Mouse (Mus musculus): ENCODE data around the gene Pde7b. TPM values are rescaled to one million over a fixed set of nuclear protein-coding genes. Genes with fewer than 3 reads are reported as not detected.

The Pde7b gene
- polyA plus RNA-seq, 1 experiment from 2014 or later, result 1.5 TPM

DNA sequence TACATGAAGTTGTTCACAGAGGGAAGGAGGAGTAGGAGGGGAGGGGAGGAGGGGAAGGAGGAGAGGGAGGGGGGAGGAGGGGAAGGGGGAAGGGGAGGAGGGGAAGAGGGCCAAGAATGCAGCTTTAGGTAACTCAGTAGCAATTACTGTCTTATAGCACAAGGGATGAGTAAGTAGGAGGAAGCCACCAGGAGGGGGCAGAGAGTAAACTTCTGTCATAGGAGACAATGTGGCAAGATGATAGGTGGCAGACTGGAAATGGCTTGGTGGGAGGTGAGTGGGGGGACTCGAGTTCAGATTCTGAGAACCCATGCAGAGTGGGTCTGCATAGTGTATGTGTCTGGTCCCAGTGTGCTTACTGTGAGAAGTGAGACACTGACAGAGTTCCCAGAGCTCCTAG, 234.1 kb downstream of the Pde7b start:
- Histone ChIP-seq H3K4me2 (replicated peaks; ENCODE audit: low read depth) (no peak overlapping the region), H3K9ac (ENCODE audit: low read depth, low read length) (no peak overlapping the region), H3K27ac (ENCODE audit: low read depth, low read length) (no peak overlapping the region), H3K9me3 (ENCODE audit: control insufficient read depth) (no peaks in the 10 kb centered on the region), H3K36me3 (ENCODE audit: control insufficient read depth, insufficient read depth) (no peaks in the 10 kb centered on the region), H3K4me1 (replicated peaks; ENCODE audit: control insufficient read depth, insufficient read depth, low read length) (no peaks in the 10 kb centered on the region; the same call in 1 of the 2 replicates), H3K27me3 (replicated peaks; ENCODE audit: control insufficient read depth, insufficient read depth, low read length) (no peaks in the 10 kb centered on the region), H3K4me3 (ENCODE audit: low read depth, low read length) (no peak overlapping the region)
- peak; percentile 51 for TF ChIP-seq CTCF (IDR thresholded peaks at IDR 0.05; ENCODE audit: low read depth)
- WGBS, result 44% methylated on average over 1 of the region's 1 CpGs
- no peak for ATAC-seq

- H3K36me3 ChIP-seq (ENCODE audit: control insufficient read depth, insufficient read depth), result no peaks in the 10 kb centered on the region
- no peak for ATAC-seq
- H3K27me3 ChIP-seq (replicated peaks; ENCODE audit: control insufficient read depth, insufficient read depth, low read length), result no peaks in the 10 kb centered on the region
- H3K4me3 ChIP-seq (ENCODE audit: low read depth, low read length), result no peak overlapping the region
- 84% methylated on average over 8 of the region's 8 CpGs for WGBS
- no peaks in the 10 kb centered on the region; the same call in 1 of the 2 replicates for H3K4me1 ChIP-seq (replicated peaks; ENCODE audit: control insufficient read depth, insufficient read depth, low read length)
- H3K27ac ChIP-seq (ENCODE audit: low read depth, low read length), result no peak overlapping the region
- H3K4me2 ChIP-seq (replicated peaks; ENCODE audit: low read depth), result no peak overlapping the region
- TF ChIP-seq CTCF (IDR thresholded peaks at IDR 0.05; ENCODE audit: low read depth), result no peak
- no peaks in the 10 kb centered on the region for H3K9me3 ChIP-seq (ENCODE audit: control insufficient read depth)
- H3K9ac ChIP-seq (ENCODE audit: low read depth, low read length), result no peak overlapping the region
Observed at GRCm38 (mm10) chr10:20490281-20490680, 234.6 kb downstream of the Pde7b start.

- H3K9me3 ChIP-seq (ENCODE audit: control insufficient read depth), result no peaks in the 10 kb centered on the region
- no peak overlapping the region for H3K27ac ChIP-seq (ENCODE audit: low read depth, low read length)
- H3K36me3 ChIP-seq (ENCODE audit: control insufficient read depth, insufficient read depth), result no peaks in the 10 kb centered on the region
- no peaks in the 10 kb centered on the region for H3K4me1 ChIP-seq (replicated peaks; ENCODE audit: control insufficient read depth, insufficient read depth, low read length)
- WGBS, result 58% methylated on average over 19 of the region's 19 CpGs
- no peak overlapping the region for H3K9ac ChIP-seq (ENCODE audit: low read depth, low read length)
- no peak for TF ChIP-seq CTCF (IDR thresholded peaks at IDR 0.05; ENCODE audit: low read depth)
- H3K4me2 ChIP-seq (replicated peaks; ENCODE audit: low read depth), result no peak overlapping the region
- H3K4me3 ChIP-seq (ENCODE audit: low read depth, low read length), result no peak overlapping the region
- no peaks in the 10 kb centered on the region for H3K27me3 ChIP-seq (replicated peaks; ENCODE audit: control insufficient read depth, insufficient read depth, low read length)
- no peak for ATAC-seq
Observed at GRCm38 (mm10) chr10:20486461-20487253, 238.2 kb downstream of the Pde7b start.

DNA sequence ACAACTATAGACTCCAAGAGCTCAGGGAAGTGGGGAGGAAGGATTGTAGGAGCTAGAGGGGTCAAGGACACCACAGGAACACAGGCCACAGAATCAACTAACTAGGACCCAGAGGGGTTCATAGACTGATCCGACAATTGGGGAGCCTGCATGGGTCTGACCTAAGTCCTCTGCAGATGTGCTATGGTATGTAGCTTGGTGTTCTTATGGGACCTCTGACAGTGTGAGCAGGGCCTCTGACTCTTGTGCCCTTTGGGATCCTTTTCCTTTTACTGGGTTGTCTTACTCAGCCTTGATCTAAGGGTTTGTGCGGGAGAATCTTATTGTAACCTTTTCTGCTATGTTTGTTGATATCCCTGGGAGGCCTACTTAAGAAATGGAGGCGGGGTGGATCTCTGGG, 239.1 kb downstream of the Pde7b start:
- H3K27me3 ChIP-seq (replicated peaks; ENCODE audit: control insufficient read depth, insufficient read depth, low read length), result no peaks in the 10 kb centered on the region
- 68% methylated on average over 3 of the region's 3 CpGs for WGBS
- no peak for ATAC-seq
- H3K27ac ChIP-seq (ENCODE audit: low read depth, low read length), result no peak overlapping the region
- no peak overlapping the region for H3K4me2 ChIP-seq (replicated peaks; ENCODE audit: low read depth)
- H3K36me3 ChIP-seq (ENCODE audit: control insufficient read depth, insufficient read depth), result no peaks in the 10 kb centered on the region
- H3K4me3 ChIP-seq (ENCODE audit: low read depth, low read length), result no peak overlapping the region
- TF ChIP-seq CTCF (IDR thresholded peaks at IDR 0.05; ENCODE audit: low read depth), result no peak
- no peaks in the 10 kb centered on the region for H3K4me1 ChIP-seq (replicated peaks; ENCODE audit: control insufficient read depth, insufficient read depth, low read length)
- no peaks in the 10 kb centered on the region for H3K9me3 ChIP-seq (ENCODE audit: control insufficient read depth)
- H3K9ac ChIP-seq (ENCODE audit: low read depth, low read length), result no peak overlapping the region

GRCm38 (mm10) chr10:20479481-20479880, 245.4 kb downstream of the Pde7b start:
- Histone ChIP-seq H3K4me1 (replicated peaks; ENCODE audit: control insufficient read depth, insufficient read depth, low read length) (0 out of 2 replicates have a peak, but pooled peaks cover 12% of the 10 kb centered on the region), H3K9ac (ENCODE audit: low read depth, low read length) (no peak overlapping the region), H3K27me3 (replicated peaks; ENCODE audit: control insufficient read depth, insufficient read depth, low read length) (no peaks in the 10 kb centered on the region), H3K4me3 (ENCODE audit: low read depth, low read length) (no peak overlapping the region), H3K27ac (ENCODE audit: low read depth, low read length) (no peak overlapping the region), H3K4me2 (replicated peaks; ENCODE audit: low read depth) (no peak overlapping the region), H3K36me3 (ENCODE audit: control insufficient read depth, insufficient read depth) (no peaks in the 10 kb centered on the region), H3K9me3 (ENCODE audit: control insufficient read depth) (no peaks in the 10 kb centered on the region)
- no peak for TF ChIP-seq CTCF (IDR thresholded peaks at IDR 0.05; ENCODE audit: low read depth)
- 65% methylated on average over 8 of the region's 8 CpGs for WGBS
- ATAC-seq, result no peak

GRCm38 (mm10) chr10:20478456-20478855, 246.4 kb downstream of the Pde7b start:
- no peak overlapping the region for H3K9ac ChIP-seq (ENCODE audit: low read depth, low read length)
- H3K27ac ChIP-seq (ENCODE audit: low read depth, low read length), result no peak overlapping the region
- no peaks in the 10 kb centered on the region for H3K9me3 ChIP-seq (ENCODE audit: control insufficient read depth)
- no peak overlapping the region for H3K4me2 ChIP-seq (replicated peaks; ENCODE audit: low read depth)
- no peak overlapping the region for H3K4me3 ChIP-seq (ENCODE audit: low read depth, low read length)
- no peak for TF ChIP-seq CTCF (IDR thresholded peaks at IDR 0.05; ENCODE audit: low read depth)
- 51% methylated on average over 8 of the region's 8 CpGs for WGBS
- ATAC-seq, result no peak
- no peaks in the 10 kb centered on the region for H3K36me3 ChIP-seq (ENCODE audit: control insufficient read depth, insufficient read depth)
- H3K4me1 ChIP-seq (replicated peaks; ENCODE audit: control insufficient read depth, insufficient read depth, low read length), result peaks cover 18% of the 10 kb centered on the region; the same call in 1 of the 2 replicates
- H3K27me3 ChIP-seq (replicated peaks; ENCODE audit: control insufficient read depth, insufficient read depth, low read length), result no peaks in the 10 kb centered on the region

Data from intestine, postnatal 0 days (tissue).